Mouse (Mus musculus) heart, embryonic 16.5 days (tissue): ENCODE data around the gene Wdr18. TPM values are rescaled to one million over a fixed set of nuclear protein-coding genes. Genes with fewer than 3 reads are reported as not detected.

Experiments
- ATAC-seq: fragments of 200-750 bp; cut with Nextera tagmentation; replicated peaks from 2 replicates; pipeline ENCODE4 v1.8.0; 2017; ENCODE audit warnings: moderate number of reproducible peaks; ENCODE audit not compliant: insufficient read depth, low FRiP score; ENCODE audit errors: extremely low read depth
- H3K27ac ChIP-seq: fragments of 300-500 bp; sonication (generic); 2 replicates; pipeline ENCODE4 v1.5.1; 2014; ENCODE audit warnings: mild to moderate bottlenecking, low read length, control low read depth, moderate library complexity
- H3K27me3 ChIP-seq: fragments of 300-500 bp; sonication (generic); 2 replicates; pipeline ENCODE4 v1.6.1; 2014; ENCODE audit warnings: low read length, mixed read lengths; ENCODE audit not compliant: control insufficient read depth, insufficient read depth
- H3K36me3 ChIP-seq: fragments of 300-500 bp; sonication (generic); 2 replicates; pipeline ENCODE4 v1.6.1; 2014; ENCODE audit not compliant: control insufficient read depth, insufficient read depth
- H3K4me1 ChIP-seq: fragments of 300-500 bp; sonication (generic); 2 replicates; pipeline ENCODE4 v1.6.1; 2014; ENCODE audit warnings: low read length, mixed read lengths; ENCODE audit not compliant: control insufficient read depth, insufficient read depth
- H3K4me2 ChIP-seq: fragments of 300-500 bp; sonication (generic); 2 replicates; pipeline ENCODE4 v1.6.1; 2014; ENCODE audit warnings: low read depth, mild to moderate bottlenecking, control low read depth, low read length
- H3K4me3 ChIP-seq: fragments of 300-500 bp; sonication (generic); 2 replicates; pipeline ENCODE4 v1.5.1; 2014; ENCODE audit warnings: mild to moderate bottlenecking, control low read depth, low read length
- H3K9ac ChIP-seq: fragments of 300-500 bp; sonication (generic); 2 replicates; pipeline ENCODE4 v1.6.1; 2014; ENCODE audit warnings: low read length, control low read depth
- H3K9me3 ChIP-seq: fragments of 300-500 bp; sonication (generic); replicated peaks from 2 replicates; pipeline ENCODE4 v1.6.1; 2016; ENCODE audit warnings: low read length; ENCODE audit not compliant: control insufficient read depth
- WGBS: fragments of 180-500 bp; shearing (Covaris S2); extraction: QIAGEN DNeasy Blood & Tissue Kit; methylation state at CpG from one replicate; pipeline ENCODE4 v1.1.7; 2014; 5-methylcytosine and 5-hydroxymethylcytosine counted together
- polyA plus RNA-seq: library from polyadenylated mRNA; unstranded; fragments of >200 nt; fragmentation: Nextera tagmentation; extraction: Ambion mirVana; gene quantifications from 2 replicates; pipeline ENCODE4 v1.2.1, GENCODE M21; 2015

The Wdr18 gene
- polyA plus RNA-seq, 1 experiment from 2014 or later: 69.6 TPM

- H3K9me3 ChIP-seq: no peaks in the 10 kb centered on the region
- peak within 1 kb of the TSS; percentile 54 for H3K4me3 ChIP-seq
- peak within 1 kb of the TSS; percentile 65 for H3K9ac ChIP-seq
- 8% methylated on average over 47 of the region's 47 CpGs for WGBS
- H3K27me3 ChIP-seq: peaks cover 23% of the 10 kb centered on the region
- peaks cover 18% of the 10 kb centered on the region; the same call in 1 of the 2 replicates for H3K36me3 ChIP-seq
- peak within 1 kb of the TSS; percentile 74 for H3K4me2 ChIP-seq
- no peak within 1 kb of the TSS for H3K27ac ChIP-seq
- no peak; the same call in 1 of the 2 replicates for ATAC-seq
- peaks cover 9% of the 10 kb centered on the region for H3K4me1 ChIP-seq
These were observed 10.6 kb downstream of the Wdr18 start, which contains the start of gene Grin3b for GRCm38 (mm10) chr10:79970415-79971182. Gene Grin3b (plus strand): TSS chr10:79970715.

- WGBS: 3% methylated on average over 21 of the region's 21 CpGs
- Histone ChIP-seq H3K4me2 (peak overlapping the region; percentile 74), H3K9me3 (no peaks in the 10 kb centered on the region), H3K36me3 (peaks cover 23% of the 10 kb centered on the region), H3K27me3 (peaks cover 23% of the 10 kb centered on the region), H3K27ac (no peak overlapping the region), H3K9ac (peak overlapping the region; percentile 65), H3K4me3 (peak overlapping the region; percentile 54), H3K4me1 (peaks cover 9% of the 10 kb centered on the region)
- ATAC-seq: no peak
These were observed 11.2 kb downstream of the Wdr18 start for GRCm38 (mm10) chr10:79971183-79971497.

GRCm38 (mm10) chr10:79972831-79973230 lies 12.9 kb downstream of the Wdr18 start:
- no peak overlapping the region for H3K4me2 ChIP-seq
- no peak overlapping the region for H3K27ac ChIP-seq
- H3K4me3 ChIP-seq: no peak overlapping the region
- H3K36me3 ChIP-seq: peaks cover 28% of the 10 kb centered on the region
- H3K9me3 ChIP-seq: no peaks in the 10 kb centered on the region
- WGBS: 40% methylated on average over 14 of the region's 14 CpGs
- peaks cover 9% of the 10 kb centered on the region for H3K4me1 ChIP-seq
- ATAC-seq: no peak
- H3K27me3 ChIP-seq: peaks cover 23% of the 10 kb centered on the region
- H3K9ac ChIP-seq: no peak overlapping the region

GRCm38 (mm10) chr10:79974087-79974486 lies 14.1 kb downstream of the Wdr18 start:
- Histone ChIP-seq H3K9ac (no peak overlapping the region), H3K36me3 (peaks cover 39% of the 10 kb centered on the region), H3K27me3 (peaks cover 23% of the 10 kb centered on the region), H3K4me3 (no peak overlapping the region), H3K9me3 (no peaks in the 10 kb centered on the region), H3K4me2 (no peak overlapping the region), H3K27ac (no peak overlapping the region), H3K4me1 (peaks cover 9% of the 10 kb centered on the region)
- ATAC-seq: no peak
- WGBS: 89% methylated on average over 21 of the region's 21 CpGs

- Histone ChIP-seq H3K9me3 (no peaks in the 10 kb centered on the region), H3K4me2 (no peak overlapping the region), H3K4me1 (peaks cover 10% of the 10 kb centered on the region), H3K27ac (no peak overlapping the region), H3K27me3 (peaks cover 21% of the 10 kb centered on the region), H3K4me3 (no peak overlapping the region), H3K36me3 (peaks cover 41% of the 10 kb centered on the region), H3K9ac (no peak overlapping the region)
- no peak for ATAC-seq
- 82% methylated on average over 8 of the region's 8 CpGs for WGBS
These were observed 14.7 kb downstream of the Wdr18 start for GRCm38 (mm10) chr10:79974668-79975067.

GRCm38 (mm10) chr10:79976071-79976721 lies 16.2 kb downstream of the Wdr18 start:
- no peak for ATAC-seq
- no peak overlapping the region for H3K4me3 ChIP-seq
- peaks cover 10% of the 10 kb centered on the region for H3K4me1 ChIP-seq
- no peak overlapping the region for H3K4me2 ChIP-seq
- WGBS: 87% methylated on average over 28 of the region's 28 CpGs
- H3K9me3 ChIP-seq: no peaks in the 10 kb centered on the region
- no peak overlapping the region for H3K27ac ChIP-seq
- H3K27me3 ChIP-seq: peaks cover 10% of the 10 kb centered on the region
- H3K36me3 ChIP-seq: peaks cover 41% of the 10 kb centered on the region
- H3K9ac ChIP-seq: no peak overlapping the region

DNA sequence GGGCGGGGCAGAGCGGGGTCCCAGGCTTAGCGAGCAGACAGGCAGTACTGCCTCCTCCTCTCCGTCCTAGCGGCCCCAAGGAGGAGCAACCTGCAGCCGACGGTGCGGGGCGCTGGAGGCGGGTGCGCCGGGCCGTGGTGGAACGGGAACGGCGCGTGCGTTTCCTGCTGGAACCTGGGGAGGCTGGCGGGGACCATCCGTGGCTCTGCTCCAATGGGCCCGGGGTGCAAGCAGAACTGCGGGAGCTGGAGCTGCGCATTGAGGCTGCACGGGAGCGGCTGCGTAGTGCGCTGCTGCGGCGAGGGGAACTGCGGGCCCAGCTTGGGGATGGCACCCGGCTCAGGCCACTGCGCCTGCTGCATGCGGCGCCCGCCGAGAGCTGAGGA lies 16.8 kb downstream of the Wdr18 start:
- Histone ChIP-seq H3K4me1 (peaks cover 13% of the 10 kb centered on the region), H3K9ac (no peak overlapping the region), H3K36me3 (peaks cover 41% of the 10 kb centered on the region), H3K27ac (no peak overlapping the region), H3K9me3 (no peaks in the 10 kb centered on the region), H3K4me2 (no peak overlapping the region), H3K4me3 (no peak overlapping the region), H3K27me3 (peaks cover 5% of the 10 kb centered on the region)
- 75% methylated on average over 35 of the region's 36 CpGs for WGBS
- ATAC-seq: no peak

DNA sequence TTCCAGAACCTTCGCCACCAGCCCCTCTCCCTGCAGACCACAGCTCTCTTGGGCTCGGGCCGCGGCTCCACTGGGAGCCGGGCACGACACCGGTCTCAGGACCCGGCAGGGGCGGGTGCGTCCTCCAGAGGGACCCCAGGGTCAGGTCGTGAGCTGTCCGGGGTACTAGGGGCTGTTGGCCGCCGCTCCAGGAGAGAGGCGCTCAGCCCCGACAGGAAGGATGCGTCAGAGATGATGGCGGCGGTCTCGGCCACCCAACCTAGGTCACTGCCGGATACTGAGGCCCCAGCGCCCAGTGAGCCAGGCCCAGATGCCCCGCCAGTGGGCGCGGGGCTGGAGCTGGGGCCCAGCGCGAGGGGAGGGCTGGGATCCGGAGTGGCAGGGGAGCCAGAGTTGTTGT lies 17.4 kb downstream of the Wdr18 start:
- Histone ChIP-seq H3K4me2 (no peak overlapping the region), H3K27me3 (no peaks in the 10 kb centered on the region), H3K4me3 (no peak overlapping the region), H3K9ac (no peak overlapping the region), H3K36me3 (peaks cover 41% of the 10 kb centered on the region), H3K9me3 (no peaks in the 10 kb centered on the region), H3K27ac (no peak overlapping the region), H3K4me1 (peaks cover 15% of the 10 kb centered on the region)
- WGBS: 87% methylated on average over 28 of the region's 28 CpGs
- ATAC-seq: no peak

DNA sequence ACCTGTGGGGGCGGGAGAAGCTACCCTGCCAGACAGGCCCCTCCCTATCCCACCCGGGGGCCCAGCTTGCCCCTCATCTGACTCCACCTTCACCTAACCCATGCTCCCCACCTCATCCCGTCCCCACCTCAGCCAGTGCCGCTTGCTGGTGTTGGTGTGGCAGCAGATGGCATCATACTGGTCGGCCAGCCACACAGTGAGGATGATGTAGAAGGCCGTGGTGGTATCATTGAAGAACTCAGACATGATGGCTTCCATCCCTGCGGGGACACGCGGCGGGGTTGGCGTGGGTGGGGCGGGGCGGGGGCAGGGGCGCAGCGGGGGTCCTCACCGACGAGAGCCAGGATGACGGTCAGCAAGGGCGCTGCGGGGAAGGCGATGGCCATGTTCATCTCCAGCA lies 18.1 kb downstream of the Wdr18 start:
- Histone ChIP-seq H3K4me3 (no peak overlapping the region), H3K9ac (no peak overlapping the region), H3K27ac (no peak overlapping the region), H3K27me3 (no peaks in the 10 kb centered on the region), H3K9me3 (no peaks in the 10 kb centered on the region), H3K4me1 (peaks cover 21% of the 10 kb centered on the region), H3K36me3 (peaks cover 41% of the 10 kb centered on the region), H3K4me2 (no peak overlapping the region)
- ATAC-seq: no peak
- 90% methylated on average over 21 of the region's 21 CpGs for WGBS
